Mouse (Mus musculus) megakaryocyte, embryonic 14.5 days (primary cell): ENCODE data around the gene Rsph9.

Source experiments
- FLI1 ChIP-seq: IDR thresholded peaks from 2 replicates; pipeline ENCODE4 v1.6.1; 2012; ENCODE audit warnings: low read length, inconsistent platforms, mixed read lengths
- GATA1 ChIP-seq: IDR thresholded peaks from 3 replicates; pipeline ENCODE4 v1.6.1; 2012; ENCODE audit warnings: mixed read lengths, low read length, inconsistent platforms, borderline replicate concordance

DNA sequence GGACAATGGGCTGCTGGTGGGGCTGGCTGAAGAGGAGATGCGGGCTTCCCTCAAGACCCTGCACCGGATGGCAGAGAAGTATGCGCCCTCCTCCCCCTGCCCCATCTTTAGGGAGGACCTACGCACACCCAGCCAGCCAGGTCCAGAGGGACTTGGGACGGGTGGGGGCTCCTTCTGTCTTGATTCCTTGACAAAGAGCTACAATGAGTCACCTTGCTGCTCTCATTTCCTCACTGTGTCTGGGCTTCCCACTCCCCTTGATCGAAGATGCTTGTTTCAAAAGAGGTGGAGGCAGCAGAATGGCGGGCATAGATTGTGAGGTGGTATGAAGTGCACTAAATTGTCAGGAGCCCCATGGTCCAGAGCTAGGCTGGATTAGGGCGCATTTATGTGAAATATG, 20.3 kb upstream of the Rsph9 start:
- TF ChIP-seq GATA1 (no peak), FLI1 (no peak)
